Mouse (Mus musculus): ENCODE results near the gene Pagr1a. TPM values are rescaled to one million over a fixed set of nuclear protein-coding genes. Genes with fewer than 3 reads are reported as not detected.

The Pagr1a gene
- total and polyA plus RNA-seq, 3 experiments = 60.2 to 85.9 TPM; not detected in 1

GRCm38 (mm10) chr7:127007313-127008024, 9.7 kb downstream of the Pagr1a start:
- H3K4me1 ChIP-seq (ENCODE audit: control insufficient read depth in 1 of 2, insufficient read depth in 2 of 2, low read length in 2 of 2) = peaks cover 11 to 34% of the 10 kb centered on the region in 2 experiments
- H3K27me3 ChIP-seq (ENCODE audit: control insufficient read depth in 1 of 2, insufficient read depth in 2 of 2, low read length in 2 of 2) = no peaks in the 10 kb centered on the region
- peaks cover 2% of the 10 kb centered on the region for H3K79me2 ChIP-seq (ENCODE audit: control insufficient read depth, insufficient read depth, low read length, poor library complexity)
- H3K9ac ChIP-seq (ENCODE audit: control insufficient read depth, low read depth, low read length, poor library complexity, severe bottlenecking) = peak overlapping the region; percentile 6; the same call in 1 of the 2 replicates
- no peaks in the 10 kb centered on the region for H3K9me3 ChIP-seq (replicated peaks; ENCODE audit: insufficient read depth, low read length)
- TF ChIP-seq POLR2AphosphoS2 (IDR thresholded peaks at IDR 0.05; ENCODE audit: low read length) (no peak), USF1 (IDR thresholded peaks at IDR 0.05; ENCODE audit: low read depth, low read length) (no peak), POLR2A (IDR thresholded peaks at IDR 0.05; ENCODE audit: control insufficient read depth in 1 of 2, insufficient read depth in 1 of 2, low read depth in 1 of 2, low read length in 2 of 2, poor library complexity in 1 of 2) (no peak), NELFE (IDR thresholded peaks at IDR 0.05; ENCODE audit: low read depth, low read length) (no peak), MAZ (IDR thresholded peaks at IDR 0.05; ENCODE audit: low read depth, low read length) (no peak), MEF2A (IDR thresholded peaks at IDR 0.05; ENCODE audit: extremely low read depth, insufficient replicate concordance, low read depth, low read length, poor library complexity, severe bottlenecking) (no peak), UBTF (IDR thresholded peaks at IDR 0.05; ENCODE audit: borderline replicate concordance, insufficient read depth, low read depth, low read length) (no peak), ELF1 (IDR thresholded peaks at IDR 0.05; ENCODE audit: low read depth, low read length) (no peak), ZMIZ1 (IDR thresholded peaks at IDR 0.05; ENCODE audit: low read depth, low read length) (no peak), MAFK (IDR thresholded peaks at IDR 0.05; ENCODE audit: borderline replicate concordance, low read depth, low read length) (no peak), GABPA (IDR thresholded peaks at IDR 0.05; ENCODE audit: low read depth, low read length) (no peak), ETS1 (IDR thresholded peaks at IDR 0.05; ENCODE audit: low read depth, low read length) (no peak), CHD1 (IDR thresholded peaks at IDR 0.05; ENCODE audit: low read depth, low read length) (no peak), RAD21 (IDR thresholded peaks at IDR 0.05; ENCODE audit: low read depth, low read length) (no peak), MXI1 (IDR thresholded peaks at IDR 0.05; ENCODE audit: low read depth, low read length) (no peak), JUND (IDR thresholded peaks at IDR 0.05; ENCODE audit: low read depth, low read length) (no peak), E2F4 (IDR thresholded peaks at IDR 0.05; ENCODE audit: borderline replicate concordance, low read depth, low read length) (no peak), NRF1 (IDR thresholded peaks at IDR 0.05; ENCODE audit: insufficient read depth, low read depth, low read length, poor library complexity, severe bottlenecking) (no peak), TAL1 (IDR thresholded peaks at IDR 0.05; ENCODE audit: low read length) (no peak), SIN3A (IDR thresholded peaks at IDR 0.05; ENCODE audit: low read length) (no peak)
- H3K4me3 ChIP-seq (ENCODE audit: control insufficient read depth in 1 of 2, insufficient read depth in 1 of 2, low read depth in 2 of 2, low read length in 2 of 2) = no peak overlapping the region
- peak overlapping the region; percentile 91 for H3K27ac ChIP-seq (ENCODE audit: control insufficient read depth, low read depth, low read length)
- peaks cover 0 to 29% of the 10 kb centered on the region in 2 experiments; a peak in 2 of 4 replicates for H3K36me3 ChIP-seq (ENCODE audit: control insufficient read depth in 1 of 2, insufficient read depth in 2 of 2, low read length in 2 of 2)
- no peak for DNase-seq (ENCODE audit: low read depth, low spot score)

Measured in MEL (cell line).